Mouse (Mus musculus) embryo, embryonic 10.5 days (tissue): Measurements from ENCODE around the gene St6galnac5.

Experiments used
- DNase-seq: peaks from one replicate; pipeline ENCODE4 v3.0.0-alpha.2; 2015; ENCODE audit warnings: low spot score

The St6galnac5 gene

GRCm38 (mm10) chr3:152981988-152982387 lies at the start of gene St6galnac5:
St6galnac5 (minus strand) TSS chr3:152982246.
- peak; percentile 79 for DNase-seq

GRCm38 (mm10) chr3:153030756-153031155 lies 48.7 kb upstream of the St6galnac5 start:
- DNase-seq = no peak

- no peak for DNase-seq
These were observed 42.0 kb upstream of the St6galnac5 start for GRCm38 (mm10) chr3:153024016-153024415.

GRCm38 (mm10) chr3:153018051-153018450 lies 36.0 kb upstream of the St6galnac5 start:
- DNase-seq = no peak

- no peak for DNase-seq
These were observed 34.3 kb upstream of the St6galnac5 start for GRCm38 (mm10) chr3:153016355-153016754.

- DNase-seq = no peak
These were observed 24.8 kb upstream of the St6galnac5 start for GRCm38 (mm10) chr3:153006893-153007292.

GRCm38 (mm10) chr3:152998901-152999300 lies 16.9 kb upstream of the St6galnac5 start:
- peak; percentile 27 for DNase-seq

GRCm38 (mm10) chr3:152998106-152998505 lies 16.1 kb upstream of the St6galnac5 start:
- peak; percentile 71 for DNase-seq

GRCm38 (mm10) chr3:152993608-152994007 lies 11.6 kb upstream of the St6galnac5 start:
- DNase-seq = no peak

- DNase-seq = no peak
These were observed 8.7 kb upstream of the St6galnac5 start for GRCm38 (mm10) chr3:152990787-152991186.

GRCm38 (mm10) chr3:152980978-152981974 lies 770 bp downstream of the St6galnac5 start:
- DNase-seq = peak; percentile 59

GRCm38 (mm10) chr3:152980431-152980830 lies 1.6 kb downstream of the St6galnac5 start:
- no peak for DNase-seq

GRCm38 (mm10) chr3:152979481-152980092 lies 2.5 kb downstream of the St6galnac5 start:
- DNase-seq = no peak

GRCm38 (mm10) chr3:152971373-152971772 lies 10.7 kb downstream of the St6galnac5 start:
- no peak for DNase-seq

- DNase-seq = no peak
These were observed 12.2 kb downstream of the St6galnac5 start for GRCm38 (mm10) chr3:152969774-152970347.

- DNase-seq = no peak
These were observed 20.1 kb downstream of the St6galnac5 start for GRCm38 (mm10) chr3:152961855-152962376.

- peak; percentile 81 for DNase-seq
These were observed 23.5 kb downstream of the St6galnac5 start for GRCm38 (mm10) chr3:152958358-152959150.

GRCm38 (mm10) chr3:152956771-152957170 lies 25.3 kb downstream of the St6galnac5 start:
- no peak for DNase-seq

GRCm38 (mm10) chr3:152956038-152956437 lies 26.0 kb downstream of the St6galnac5 start:
- DNase-seq = no peak

- DNase-seq = no peak
These were observed 30.2 kb downstream of the St6galnac5 start for GRCm38 (mm10) chr3:152951634-152952545.
